ENCODE assay signal across 8 mouse cellular contexts in genomic region chr11:95075197-95076040, GRCm38 (mm10). TPM values are rescaled to one million over a fixed set of nuclear protein-coding genes. Genes with fewer than 3 reads are reported as not detected.
DNase-seq lines count a peak whose midpoint lies in the region; ATAC-seq and TF ChIP-seq lines count a peak whose summit lies in the region.

No protein-coding gene starts in this region.

- peak overlapping the region; percentile 94 for H3K27ac ChIP-seq in kidney, adult 2 months (ENCODE audit: insufficient read depth, low read depth, low read length)
- peak overlapping the region; percentile 82 for H3K27ac ChIP-seq in embryonic facial prominence, embryonic 10.5 days (replicated peaks)
- H3K27ac ChIP-seq in kidney, postnatal 0 days, result peak overlapping the region; percentile 91
- peak overlapping the region; percentile 71; the same call in 1 of the 2 replicates for H3K27ac ChIP-seq in midbrain, embryonic 13.5 days

- ATAC-seq in kidney, postnatal 0 days (replicated peaks; ENCODE audit: low FRiP score, low read depth), result peak; percentile 23; the same call in 1 of the 2 replicates
- ATAC-seq in midbrain, embryonic 13.5 days, result peak; percentile 13; the same call in 1 of the 2 replicates
- ATAC-seq in CD4-positive, CD25-positive, alpha-beta regulatory T cell, adult 4 months, result no peak

- peak overlapping the region; percentile 89 for H3K4me2 ChIP-seq in kidney, postnatal 0 days (ENCODE audit: low read length)
- H3K4me2 ChIP-seq in midbrain, embryonic 13.5 days (replicated peaks), result peak overlapping the region; percentile 81

- 5% methylated on average over 19 of the region's 19 CpGs for WGBS in kidney, adult 2 months
- WGBS in embryonic facial prominence, embryonic 10.5 days, result 5% methylated on average over 19 of the region's 19 CpGs
- WGBS in kidney, postnatal 0 days, result 6% methylated on average over 19 of the region's 19 CpGs
- 6% methylated on average over 19 of the region's 19 CpGs for WGBS in midbrain, embryonic 13.5 days

- H3K4me3 ChIP-seq in kidney, adult 2 months (ENCODE audit: insufficient read depth, low read depth, low read length), result peak overlapping the region; percentile 84
- H3K4me3 ChIP-seq in embryonic facial prominence, embryonic 10.5 days, result peak overlapping the region; percentile 73
- peak overlapping the region; percentile 66 for H3K4me3 ChIP-seq in kidney, postnatal 0 days (replicated peaks; ENCODE audit: low read depth, low read length)
- peak overlapping the region; percentile 62 for H3K4me3 ChIP-seq in midbrain, embryonic 13.5 days (replicated peaks)

- TF ChIP-seq CTCF in kidney, adult 2 months (conservative IDR thresholded peaks at IDR 0.05; ENCODE audit: insufficient read depth, insufficient read length, low read depth, low read length), result no peak
- TF ChIP-seq CTCF in kidney, postnatal 0 days (IDR thresholded peaks at IDR 0.05; ENCODE audit: low read depth), result peak; percentile 51; the same call in 1 of the 2 replicates

- H3K9me3 ChIP-seq in embryonic facial prominence, embryonic 10.5 days, result no peaks in the 10 kb centered on the region
- no peaks in the 10 kb centered on the region for H3K9me3 ChIP-seq in kidney, postnatal 0 days (replicated peaks; ENCODE audit: low read length)
- H3K9me3 ChIP-seq in midbrain, embryonic 13.5 days, result no peaks in the 10 kb centered on the region

- H3K9ac ChIP-seq in kidney, postnatal 0 days (ENCODE audit: low read depth, low read length), result peak overlapping the region; percentile 77
- peak overlapping the region; percentile 79 for H3K9ac ChIP-seq in midbrain, embryonic 13.5 days (replicated peaks)

- no peaks in the 10 kb centered on the region for H3K36me3 ChIP-seq in kidney, adult 2 months (ENCODE audit: control insufficient read depth, insufficient read depth, low read length)
- H3K36me3 ChIP-seq in embryonic facial prominence, embryonic 10.5 days (replicated peaks), result no peaks in the 10 kb centered on the region
- no peaks in the 10 kb centered on the region for H3K36me3 ChIP-seq in kidney, postnatal 0 days (ENCODE audit: insufficient read depth, low read length)
- H3K36me3 ChIP-seq in midbrain, embryonic 13.5 days, result no peaks in the 10 kb centered on the region

- H3K4me1 ChIP-seq in kidney, adult 2 months (ENCODE audit: control insufficient read depth, insufficient read depth, low read length), result peaks cover 32% of the 10 kb centered on the region
- peaks cover 91% of the 10 kb centered on the region for H3K4me1 ChIP-seq in embryonic facial prominence, embryonic 10.5 days
- peaks cover 65% of the 10 kb centered on the region for H3K4me1 ChIP-seq in kidney, postnatal 0 days (replicated peaks; ENCODE audit: insufficient read depth, low read length)
- H3K4me1 ChIP-seq in midbrain, embryonic 13.5 days (replicated peaks), result peaks cover 34% of the 10 kb centered on the region

- DNase-seq in kidney, adult 2 months, result peak; percentile 40
- no peak for DNase-seq in kidney, adult 8-10 months
- peak; percentile 43 for DNase-seq in embryonic facial prominence, embryonic 10.5 days (ENCODE audit: low spot score)
- peak; percentile 81 for DNase-seq in kidney, postnatal 0 days (ENCODE audit: low spot score)
- DNase-seq in right cerebral cortex, postnatal 4 days, result no peak
- DNase-seq in layer of hippocampus, adult 9-10 months (ENCODE audit: low spot score), result no peak

- TF ChIP-seq POLR2A in kidney, adult 2 months (IDR thresholded peaks at IDR 0.05; ENCODE audit: low read depth, low read length), result no peak

- H3K27me3 ChIP-seq in kidney, adult 2 months (replicated peaks; ENCODE audit: control insufficient read depth, insufficient read depth, low read length), result no peaks in the 10 kb centered on the region
- peaks cover 76% of the 10 kb centered on the region for H3K27me3 ChIP-seq in embryonic facial prominence, embryonic 10.5 days (replicated peaks; ENCODE audit: low read depth, poor library complexity, severe bottlenecking)
- H3K27me3 ChIP-seq in kidney, postnatal 0 days (ENCODE audit: insufficient read depth, low read length), result no peaks in the 10 kb centered on the region
- peaks cover 63% of the 10 kb centered on the region for H3K27me3 ChIP-seq in midbrain, embryonic 13.5 days

RNA-seq across cellular contexts. Expression of gene Itga3, which starts 1.2 kb away (rescaled TPM):
- 48.2 and 55.4 TPM in 2 replicates for polyA plus RNA-seq in kidney, adult 2 months (2012; rRNA removed)
- polyA plus RNA-seq in embryonic facial prominence, embryonic 10.5 days (2016; fragmentation: Nextera tagmentation; extraction: Ambion mirVana), result 11.5 and 12.2 TPM in 2 replicates
- polyA plus RNA-seq in kidney, postnatal 0 days (2015; fragmentation: Nextera tagmentation; extraction: Ambion mirVana), result 24.4 and 26.1 TPM in 2 replicates
- polyA plus RNA-seq in midbrain, embryonic 13.5 days (2015; fragmentation: Nextera tagmentation; extraction: Ambion mirVana), result 6.6 and 8.8 TPM in 2 replicates
- polyA plus RNA-seq in CD4-positive, CD25-positive, alpha-beta regulatory T cell, adult 4 months (2017; shearing (Covaris generic)), result under 1 TPM; 0.51 to 0.63 TPM

RNA-seq across cellular contexts. Expression of gene Pdk2, which starts 34.3 kb away (rescaled TPM):
- polyA plus RNA-seq in kidney, adult 2 months (2012; rRNA removed), result 430 and 469 TPM in 2 replicates
- polyA plus RNA-seq in embryonic facial prominence, embryonic 10.5 days (2016; fragmentation: Nextera tagmentation; extraction: Ambion mirVana), result 12.9 and 16.0 TPM in 2 replicates
- polyA plus RNA-seq in kidney, postnatal 0 days (2015; fragmentation: Nextera tagmentation; extraction: Ambion mirVana), result 94.5 and 94.7 TPM in 2 replicates
- 21.4 and 24.7 TPM in 2 replicates for polyA plus RNA-seq in midbrain, embryonic 13.5 days (2015; fragmentation: Nextera tagmentation; extraction: Ambion mirVana)
- 10 to 100 TPM in 1 of 2 experiments, 1 to 10 TPM in 1; 8.5 to 13.3 TPM for polyA plus RNA-seq in CD4-positive, CD25-positive, alpha-beta regulatory T cell, adult 4 months (2017; shearing (Covaris generic))

RNA-seq across cellular contexts. Expression of gene Dlx3, which starts 44.5 kb away (rescaled TPM):
- polyA plus RNA-seq in kidney, adult 2 months (2012; rRNA removed), result 0.05 and 0.10 TPM in 2 replicates
- 29.8 and 31.3 TPM in 2 replicates for polyA plus RNA-seq in embryonic facial prominence, embryonic 10.5 days (2016; fragmentation: Nextera tagmentation; extraction: Ambion mirVana)
- 0.45 and 0.62 TPM in 2 replicates for polyA plus RNA-seq in kidney, postnatal 0 days (2015; fragmentation: Nextera tagmentation; extraction: Ambion mirVana)
- polyA plus RNA-seq in midbrain, embryonic 13.5 days (2015; fragmentation: Nextera tagmentation; extraction: Ambion mirVana), result 0.27 and 0.30 TPM in 2 replicates
- under 1 TPM in 1 of 2 experiments, not detected in 1; 0.20 TPM for polyA plus RNA-seq in CD4-positive, CD25-positive, alpha-beta regulatory T cell, adult 4 months (2017; shearing (Covaris generic))

Comparison
In these comparisons a context has a peak if more than half of its experiments do, and no peak if none do; other contexts are left out.
1. DNase-seq: peak in kidney, adult 2 months (single experiment), embryonic facial prominence, embryonic 10.5 days (single experiment) and kidney, postnatal 0 days (single experiment); none in kidney, adult 8-10 months (0 of 2), right cerebral cortex, postnatal 4 days (single experiment) and layer of hippocampus, adult 9-10 months (single experiment).
2. RNA of gene Dlx3, which starts 44.5 kb away (polyA plus RNA-seq): 29.8 to 31.3 TPM in embryonic facial prominence, embryonic 10.5 days; 0.45 to 0.62 TPM in kidney, postnatal 0 days, 0.27 to 0.30 TPM in midbrain, embryonic 13.5 days, 0.20 TPM in CD4-positive, CD25-positive, alpha-beta regulatory T cell, adult 4 months and 0.05 to 0.10 TPM in kidney, adult 2 months; every median in the first group is over 10 times any median in the second.
3. Peak in every context shown above with its lines, with median percentiles within 50 percentile points of each other: H3K27ac ChIP-seq and H3K4me3 ChIP-seq.